In the genomic region with DNA sequence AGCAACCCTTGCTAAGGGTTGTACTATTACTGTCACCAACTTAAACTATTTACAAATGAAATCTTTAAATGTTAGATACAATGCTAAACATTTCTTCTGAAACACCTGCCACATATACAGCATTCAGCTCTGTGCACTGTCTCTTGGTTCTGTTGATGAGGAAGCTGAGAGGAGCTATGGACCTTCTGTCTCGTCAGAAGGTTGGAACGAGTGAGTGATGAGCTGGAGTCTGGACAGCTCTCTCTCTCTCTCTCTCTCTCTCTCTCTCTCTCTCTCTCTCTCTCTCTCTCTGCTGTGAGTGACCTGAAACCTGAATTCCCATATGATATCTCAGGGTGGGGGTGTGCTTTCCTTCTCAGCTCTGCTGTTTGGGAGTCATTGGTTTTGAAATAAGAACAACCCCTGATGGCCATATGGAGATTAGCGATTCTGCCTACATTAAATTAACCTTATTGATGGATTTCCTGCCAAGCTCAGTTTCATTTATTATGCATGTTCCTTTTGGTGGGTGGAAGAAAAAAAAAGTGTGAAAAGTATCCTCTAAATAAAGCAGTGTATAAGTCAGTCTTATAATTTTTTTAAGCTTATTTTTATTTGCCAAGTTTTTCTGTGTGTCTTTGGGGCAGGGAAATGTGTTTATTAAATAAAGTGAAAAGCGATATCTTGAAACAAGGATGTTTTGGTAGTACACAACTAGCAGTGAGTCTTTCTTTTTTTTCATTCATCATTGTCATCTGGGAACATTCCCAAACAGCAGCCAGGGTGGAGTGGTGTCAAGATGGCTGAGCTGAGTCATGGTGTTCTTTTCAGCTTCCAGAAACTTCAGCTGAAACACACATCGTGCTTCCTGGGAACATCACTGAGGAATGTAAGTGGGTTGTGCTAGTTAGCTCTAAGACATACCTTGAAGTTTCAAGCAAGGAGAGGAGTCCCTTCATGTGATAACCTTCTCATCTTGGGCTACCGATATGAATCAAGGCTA, we compare ENCODE assay signal across 15 mouse cellular contexts.
DNase-seq lines count a peak whose midpoint lies in the region; TF ChIP-seq lines count a peak whose summit lies in the region.
"Had no signal": no experiment of that assay in that cellular context is flagged by ENCODE, and none has a peak within 500 bp of the region (broad histone marks: within the 10 kb centered on the region; RNA-seq: fewer than 3 reads in every experiment).

No protein-coding gene starts in this region.

- peak; percentile 34 to 54 for DNase-seq in layer of hippocampus, adult 2 months (ENCODE audit: low spot score in 2 of 2)
- DNase-seq in layer of hippocampus, postnatal 36 days: no peak
- peak; percentile 60 for DNase-seq in brain, embryonic 14.5 days (ENCODE audit: low read depth)
- peak; percentile 28 to 40 for DNase-seq in layer of hippocampus, adult 8-10 months (ENCODE audit: low spot score in 2 of 2)
- peak; percentile 21 for DNase-seq in skeletal muscle tissue, adult 2 months (ENCODE audit: low read depth, low spot score)
- DNase-seq in cerebellum, adult 2 months: no peak
- DNase-seq in thymus, postnatal 4 days: no peak
- DNase-seq: cerebellum, postnatal 10 days; liver, postnatal 0 days; thymus, postnatal 36 days had no signal

- no peak for TF ChIP-seq CTCF in layer of hippocampus, adult 2 months (conservative IDR thresholded peaks at IDR 0.05)
- no peak for TF ChIP-seq CTCF in brain, embryonic 14.5 days (IDR thresholded peaks at IDR 0.05; ENCODE audit: borderline replicate concordance, extremely low read depth, insufficient read depth, insufficient read length)
- no peak for TF ChIP-seq CTCF in cerebellum, adult 2 months (IDR thresholded peaks at IDR 0.05; ENCODE audit: borderline replicate concordance, insufficient read depth, low read depth, low read length)

- no peak overlapping the region for H3K4me3 ChIP-seq in layer of hippocampus, adult 2 months
- H3K4me3 ChIP-seq in cerebellum, adult 2 months (replicated peaks; ENCODE audit: insufficient read depth, low read depth, low read length): no peak overlapping the region
- H3K4me3 ChIP-seq: embryonic facial prominence, embryonic 10.5 days; heart, embryonic 10.5 days; limb, embryonic 13.5 days; neural tube, embryonic 13.5 days had no signal

- no peak for TF ChIP-seq POLR2A in brain, embryonic 14.5 days (IDR thresholded peaks at IDR 0.05; ENCODE audit: borderline replicate concordance, extremely low read depth, insufficient read depth, insufficient read length, poor library complexity, severe bottlenecking)
- TF ChIP-seq POLR2A in cerebellum, adult 2 months (IDR thresholded peaks at IDR 0.05; ENCODE audit: borderline replicate concordance, insufficient read depth, low read length): no peak

- H3K27me3 ChIP-seq in cerebellum, adult 2 months (ENCODE audit: control insufficient read depth, insufficient read depth, low read length): no peaks in the 10 kb centered on the region
- H3K27me3 ChIP-seq: limb, embryonic 13.5 days had no signal

- 64% methylated on average over 6 of the region's 6 CpGs for WGBS in cerebellum, adult 2 months

- H3K4me1 ChIP-seq in cerebellum, adult 2 months (ENCODE audit: control insufficient read depth, insufficient read depth, low read length): no peaks in the 10 kb centered on the region

- peak overlapping the region; percentile 72 for H3K27ac ChIP-seq in layer of hippocampus, adult 2 months
- no peak overlapping the region for H3K27ac ChIP-seq in cerebellum, adult 2 months (ENCODE audit: insufficient read depth, low read length)
- H3K27ac ChIP-seq: embryonic facial prominence, embryonic 10.5 days; heart, embryonic 10.5 days; kidney, postnatal 0 days; limb, embryonic 13.5 days; neural tube, embryonic 13.5 days had no signal

Comparison
In these comparisons a context has a peak if more than half of its experiments do, and no peak if none do; other contexts are left out.
1. DNase-seq: peak in layer of hippocampus, adult 2 months (2 of 2), brain, embryonic 14.5 days (single experiment), layer of hippocampus, adult 8-10 months (2 of 2) and skeletal muscle tissue, adult 2 months (single experiment); none in layer of hippocampus, postnatal 36 days (0 of 2), cerebellum, adult 2 months (0 of 2) and thymus, postnatal 4 days (single experiment).